Mouse (Mus musculus) cortical plate, adult 2 months (tissue): ENCODE measurements around the gene Ttll11.

Experiments
- CTCF ChIP-seq: fragments of 200-500 bp; IDR thresholded peaks from 2 replicates; pipeline ENCODE4 v1.5.1; 2011; ENCODE audit warnings: mild to moderate bottlenecking, control low read depth, low read length; ENCODE audit not compliant: insufficient read depth; ENCODE audit errors: extremely low read depth
- POLR2A ChIP-seq: fragments of 200-500 bp; IDR thresholded peaks from 2 replicates; pipeline ENCODE4 v1.6.1; 2011; ENCODE audit warnings: mild to moderate bottlenecking, low read length, control low read depth; ENCODE audit not compliant: insufficient read depth; ENCODE audit errors: extremely low read depth

DNA sequence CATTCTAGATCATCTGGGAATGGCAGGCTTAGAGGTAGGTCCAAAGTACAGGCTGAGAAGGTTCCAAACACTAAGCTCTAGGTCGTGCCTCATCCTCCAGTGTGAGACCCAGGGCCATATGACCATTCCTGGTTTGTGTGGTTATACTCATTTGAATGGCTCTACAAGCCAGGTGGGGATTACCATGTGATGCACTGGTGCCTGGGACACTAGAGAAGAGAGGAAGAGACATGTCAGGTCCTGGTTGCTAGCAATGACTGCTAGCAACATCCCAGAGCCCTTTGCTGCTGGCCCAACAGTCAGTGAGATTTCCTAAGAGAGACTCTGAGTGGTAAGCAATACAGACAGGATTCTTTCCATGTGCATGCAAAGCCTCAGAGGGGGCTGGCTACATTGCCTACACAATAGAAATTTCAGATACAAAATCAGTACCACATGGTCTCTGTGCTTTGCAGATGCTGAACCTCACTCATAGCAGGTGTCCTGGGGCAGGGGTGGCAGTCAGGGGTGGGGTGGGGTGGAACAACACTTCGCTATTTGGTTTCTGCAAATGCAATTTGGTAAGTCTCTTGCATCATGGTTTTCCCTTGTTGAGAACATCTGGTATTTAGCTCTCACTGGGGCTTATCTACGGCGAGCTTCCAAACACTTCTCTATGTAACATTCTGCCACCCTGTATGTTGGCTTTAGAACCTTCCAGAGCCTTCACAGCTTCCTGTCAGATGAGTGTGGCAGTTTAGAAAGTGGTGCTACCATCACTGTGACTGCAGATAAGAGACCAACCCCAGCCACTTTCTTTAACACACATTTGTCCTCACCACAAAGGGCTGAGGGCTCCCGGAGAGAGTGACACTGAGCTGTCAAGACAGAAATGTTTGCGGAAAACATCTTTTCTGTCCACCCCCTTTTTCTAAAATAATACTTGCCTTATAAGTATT is 148.5 kb downstream of the Ttll11 start:
- TF ChIP-seq CTCF (no peak), POLR2A (no peak)
